Mouse (Mus musculus) adrenal gland (tissue): ENCODE data around the gene Tie1.

ENCODE experiments used
- intact Hi-C: fragments of 180-260 bp; cut with DNase I; formaldehyde crosslinking; loops from one replicate; pipeline ENCODE4 v1.15.1; 2025

The Tie1 gene

DNA sequence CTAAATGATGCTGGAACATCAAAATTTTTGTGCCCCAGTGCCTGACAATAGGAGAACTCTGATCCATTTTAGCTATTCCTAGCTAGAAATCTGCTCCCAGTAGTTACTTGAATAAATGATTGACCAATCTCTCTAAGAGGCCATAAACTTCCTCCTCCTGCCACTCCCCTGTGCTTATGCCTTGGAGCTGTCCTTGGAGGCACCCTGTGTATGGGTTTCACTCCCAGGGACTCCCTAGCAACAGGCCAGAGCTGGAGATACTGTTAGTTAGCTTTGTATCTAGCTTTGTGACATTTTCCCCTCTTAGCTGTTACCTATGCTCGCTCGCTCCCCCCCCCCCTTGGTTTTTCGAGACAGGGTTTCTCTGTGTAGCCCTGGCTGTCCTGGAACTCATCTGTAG is 68.5 kb downstream of the Tie1 start:
- intact Hi-C loops, result no loop called here
